Mouse (Mus musculus): Measurements from ENCODE around the gene Unc45a.
A peak's percentile ranks its signal among the peaks of the same experiment; 100 is the strongest.

The Unc45a gene

DNA sequence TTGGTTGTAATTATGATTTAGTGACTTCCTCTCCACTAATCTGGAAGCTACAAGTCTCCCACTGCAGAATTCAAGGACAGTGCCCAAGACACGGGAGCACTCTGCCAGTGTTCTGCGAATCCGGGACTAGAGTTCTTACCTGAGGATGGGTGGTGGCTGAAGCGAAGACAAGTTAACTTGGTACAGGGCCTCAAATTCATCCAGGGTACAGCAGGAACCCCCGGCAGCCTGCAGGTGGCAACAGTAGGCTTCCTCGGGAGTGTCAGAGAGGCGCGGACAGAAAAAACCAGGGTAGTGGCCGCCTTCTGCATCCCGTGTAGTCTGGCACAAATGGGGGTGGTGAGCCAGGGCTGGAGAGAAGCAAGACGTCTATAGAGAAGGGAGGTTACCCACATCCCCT is at the start of gene Unc45a:
Gene Unc45a (minus strand): TSS at position 213 of the 400 bp plus-strand sequence.
- peak; percentile 66 for DNase-seq

DNA sequence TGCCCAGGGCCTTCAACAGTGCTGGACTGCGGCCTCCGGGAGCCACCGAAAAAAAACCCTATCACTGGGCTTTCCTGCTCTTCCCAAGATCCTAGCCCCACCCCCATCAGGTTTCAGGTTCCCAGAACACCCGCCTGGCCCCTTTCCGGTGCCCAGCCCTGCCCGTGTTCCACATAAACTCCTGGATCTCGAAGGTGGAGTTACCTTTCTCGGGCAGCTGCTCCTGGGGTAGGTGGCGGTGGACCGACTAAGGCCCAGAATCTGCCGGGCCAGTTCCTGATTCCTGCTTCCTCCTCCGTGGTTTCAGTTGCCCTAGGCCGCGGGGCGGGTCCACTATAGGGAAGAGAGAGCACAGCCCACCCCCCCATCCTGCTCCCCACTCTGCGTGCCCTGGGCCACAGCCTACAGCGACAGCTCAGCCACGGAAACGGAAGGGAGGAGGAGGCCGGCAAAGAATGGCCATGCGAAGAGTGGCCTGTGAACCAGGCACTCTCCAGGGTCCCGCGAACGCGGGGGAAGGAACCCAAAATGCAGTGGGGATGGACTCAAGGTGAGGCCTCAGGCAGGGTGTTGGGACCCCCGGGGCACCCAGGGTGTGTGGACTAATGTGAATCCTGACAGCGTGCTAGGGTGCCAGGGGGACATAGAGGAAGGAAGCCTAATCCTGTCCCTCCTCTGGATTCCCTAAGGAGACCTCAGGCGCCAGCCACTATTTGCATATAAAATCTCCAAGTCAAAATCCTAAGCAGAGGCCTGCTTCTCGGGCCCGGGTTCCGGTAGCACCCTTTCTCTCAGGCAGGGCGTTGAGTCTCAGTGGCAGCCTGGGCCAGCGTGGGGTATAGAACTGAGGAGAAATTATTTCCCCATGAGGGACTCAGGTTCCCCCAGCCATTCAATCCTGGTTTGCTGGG is 47.1 kb upstream of the Unc45a start, which contains the start of gene Fes:
Gene Fes (minus strand): TSS at position 314 of the 911 bp plus-strand sequence.
- no peak for DNase-seq

DNA sequence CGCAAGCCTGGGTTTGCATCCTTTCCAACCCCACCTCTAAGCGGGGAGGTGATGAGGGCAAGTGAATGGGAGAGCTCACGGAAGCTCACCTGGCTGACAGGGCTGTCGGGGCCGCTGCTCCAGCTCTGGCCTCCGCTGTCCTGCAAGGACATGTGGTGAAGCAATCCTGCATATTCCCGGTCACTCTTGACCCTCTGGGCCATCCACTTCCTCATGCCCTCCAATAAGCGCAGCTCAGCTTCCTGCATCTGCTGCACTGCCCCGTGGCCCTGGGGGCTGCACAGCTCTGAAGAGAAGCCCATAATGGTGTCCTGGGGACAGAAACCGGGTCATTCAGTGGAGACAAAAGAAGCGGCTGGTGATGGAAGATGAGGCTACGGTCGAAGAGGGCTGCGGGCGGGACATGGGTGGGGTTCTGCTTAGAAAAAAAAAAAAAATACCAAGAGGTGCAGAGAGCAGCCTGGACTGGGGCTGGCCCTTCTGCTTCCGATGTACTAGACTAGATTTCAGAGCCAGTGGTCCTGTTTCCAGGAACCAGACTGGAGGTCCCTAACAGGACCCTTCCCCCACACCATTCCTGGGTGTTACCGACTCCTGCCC is 46.3 kb upstream of the Unc45a start:
- DNase-seq, result no peak

DNA sequence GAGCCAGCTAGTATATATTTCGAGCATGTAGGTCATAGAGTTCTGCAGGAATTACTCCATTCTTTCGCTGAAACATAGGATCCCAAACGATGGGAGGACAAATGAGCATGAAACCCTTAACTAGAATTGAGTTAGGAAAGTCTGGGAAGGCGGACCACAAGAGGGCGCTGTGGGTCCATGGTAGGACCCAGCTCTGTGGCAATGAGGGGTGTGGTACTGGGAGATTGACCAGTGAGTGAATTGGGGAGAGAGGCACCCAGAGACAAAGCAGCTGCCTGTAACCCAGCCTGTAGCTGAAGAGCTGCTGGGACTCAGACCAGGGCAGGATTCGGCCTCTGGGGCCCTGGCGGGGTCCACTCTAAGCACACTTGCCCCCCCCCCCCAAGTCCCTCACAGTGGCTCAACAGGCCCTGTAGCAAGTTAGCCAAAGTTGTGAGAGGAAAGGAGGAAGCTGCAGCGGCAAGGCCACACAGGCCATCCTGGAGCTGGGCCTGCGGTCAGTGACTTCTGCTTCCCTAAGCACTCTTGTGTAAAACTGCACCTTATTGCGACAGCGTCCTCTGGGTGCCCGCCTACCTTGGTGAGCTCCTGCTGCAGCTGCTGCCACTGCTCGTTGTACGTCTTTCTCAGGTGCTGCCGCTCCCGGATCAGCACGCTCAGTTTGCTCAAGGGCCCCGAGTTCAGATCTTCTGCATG is 45.6 kb upstream of the Unc45a start:
- peak; percentile 88 for DNase-seq

DNA sequence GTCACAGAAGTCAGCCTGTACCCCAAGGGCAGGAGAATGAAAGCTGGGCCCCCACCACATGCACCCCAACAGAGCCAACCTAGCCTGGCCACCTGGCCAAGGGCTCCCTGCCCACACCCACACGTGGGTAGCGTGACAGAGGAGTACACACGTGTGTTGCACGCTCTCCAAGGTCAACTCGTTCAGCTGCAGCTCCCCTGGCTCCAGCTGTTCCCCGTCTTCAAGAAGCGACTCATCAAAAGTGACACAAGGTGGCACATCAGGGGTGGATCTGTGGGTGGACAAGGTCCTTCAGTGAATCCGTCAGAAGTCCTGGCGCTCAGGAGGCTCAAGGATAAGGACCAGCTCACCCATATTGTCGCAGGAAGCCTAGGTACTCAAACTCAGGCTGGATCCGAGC is 42.1 kb upstream of the Unc45a start:
- no peak for DNase-seq

DNA sequence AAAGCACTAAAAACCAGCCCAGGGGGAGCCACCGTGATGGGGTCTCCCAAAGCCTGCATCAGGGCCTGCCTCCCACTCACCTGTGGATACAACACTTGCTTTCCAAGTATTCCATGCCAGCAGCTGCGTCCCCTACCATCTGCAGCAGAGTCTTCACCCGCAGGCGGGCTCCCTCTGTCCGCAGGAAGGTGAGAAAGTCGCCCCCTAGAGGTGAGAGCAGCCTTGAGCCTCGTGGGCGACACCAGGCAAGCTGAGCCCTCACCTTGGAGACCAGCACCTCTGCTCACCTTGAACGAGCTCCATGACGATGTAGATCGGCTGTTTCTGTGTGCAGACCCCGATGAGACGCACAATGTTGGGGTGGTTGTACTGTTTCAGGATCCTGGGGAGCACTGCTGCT is 38.7 kb upstream of the Unc45a start:
- DNase-seq, result no peak

DNA sequence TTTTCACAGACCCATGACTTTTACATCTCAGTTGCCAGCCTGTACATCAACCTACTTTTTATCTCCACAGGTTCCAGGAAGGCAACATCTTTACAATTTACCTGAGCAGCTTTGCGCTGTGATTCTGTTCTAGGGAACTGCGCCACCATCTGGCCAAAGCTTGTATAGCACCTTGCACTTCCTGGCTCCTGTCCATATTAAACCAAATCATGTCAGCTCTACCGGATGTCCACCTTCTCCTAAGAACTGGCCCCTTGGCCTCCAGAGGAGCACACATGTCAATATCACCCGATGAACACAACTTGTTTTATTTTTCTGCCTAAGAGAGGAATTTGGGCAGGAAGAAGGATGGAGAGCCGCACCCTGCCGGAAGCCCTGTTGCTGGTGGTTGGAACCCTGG is 36.7 kb upstream of the Unc45a start:
- peak; percentile 87 for DNase-seq

DNA sequence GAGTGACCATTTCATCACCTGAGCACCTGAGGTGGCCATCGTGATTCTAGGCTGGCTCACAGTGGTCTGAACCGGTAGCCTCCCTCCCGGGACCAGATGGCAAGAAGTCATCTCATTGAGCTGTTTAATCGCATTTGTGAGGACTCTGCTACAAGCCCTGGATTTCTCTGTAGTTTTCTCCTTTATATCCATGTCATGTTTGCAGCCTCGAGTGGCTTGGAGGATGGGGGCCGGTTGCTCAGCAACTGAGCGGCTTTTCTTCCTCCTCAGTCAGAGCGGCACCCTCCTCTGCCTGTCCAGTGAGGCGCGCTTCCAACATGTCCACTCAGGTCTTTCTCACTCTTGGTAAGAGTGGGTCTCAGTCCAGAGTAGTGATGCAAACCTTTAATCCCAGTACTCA is 35.4 kb upstream of the Unc45a start:
- DNase-seq, result no peak

DNA sequence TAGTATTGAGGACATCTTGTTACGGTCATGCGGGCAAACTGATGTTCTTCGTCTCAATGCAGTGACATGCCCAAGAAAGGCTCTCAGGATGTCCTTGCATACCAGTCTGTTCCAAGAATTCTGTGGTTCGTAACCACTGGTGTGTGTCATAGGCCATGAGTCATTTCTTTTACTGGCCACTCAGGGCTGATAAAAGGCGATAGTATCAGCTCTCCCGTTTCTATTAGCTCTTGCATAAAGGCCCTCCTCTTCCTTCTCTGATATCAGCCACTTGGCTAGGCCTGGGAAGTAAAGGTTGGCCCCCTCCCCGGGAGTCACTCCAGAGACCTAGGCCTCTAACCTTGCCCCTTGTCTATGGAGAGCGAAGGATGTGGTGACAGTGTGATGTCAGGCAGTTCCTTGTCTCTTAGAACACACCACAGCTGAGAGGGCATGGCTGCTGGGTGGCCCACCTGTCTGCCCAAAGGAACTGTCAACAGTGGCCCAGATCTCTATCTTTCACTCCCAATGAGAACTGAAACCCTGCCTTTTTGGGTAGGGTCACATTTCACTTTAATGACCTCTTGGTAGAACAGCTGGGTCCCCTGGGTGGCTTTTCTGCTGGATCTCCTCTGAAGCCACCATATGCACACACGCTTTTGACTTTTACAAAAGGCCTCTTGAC is 34.7 kb upstream of the Unc45a start:
- no peak for DNase-seq

DNA sequence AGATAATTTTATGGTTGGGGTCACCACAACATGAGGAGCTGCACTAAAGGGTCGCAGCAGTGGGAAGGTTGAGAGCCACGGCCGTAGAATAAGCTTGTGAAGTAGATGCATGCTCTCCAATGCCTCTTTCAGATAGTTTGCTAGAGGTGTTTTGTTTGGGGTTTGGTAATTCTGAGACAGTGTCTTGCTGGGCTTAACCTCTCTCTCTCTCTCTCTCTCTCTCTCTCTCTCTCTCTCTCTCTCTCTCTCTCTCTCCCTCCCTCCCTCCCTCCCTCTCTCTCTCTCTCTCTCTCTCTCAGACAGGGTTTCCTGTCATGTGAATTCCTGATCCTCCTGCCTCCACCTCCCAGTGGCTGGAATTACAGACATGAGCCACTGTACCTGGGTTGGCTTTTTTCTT is 33.9 kb upstream of the Unc45a start:
- DNase-seq, result no peak

DNA sequence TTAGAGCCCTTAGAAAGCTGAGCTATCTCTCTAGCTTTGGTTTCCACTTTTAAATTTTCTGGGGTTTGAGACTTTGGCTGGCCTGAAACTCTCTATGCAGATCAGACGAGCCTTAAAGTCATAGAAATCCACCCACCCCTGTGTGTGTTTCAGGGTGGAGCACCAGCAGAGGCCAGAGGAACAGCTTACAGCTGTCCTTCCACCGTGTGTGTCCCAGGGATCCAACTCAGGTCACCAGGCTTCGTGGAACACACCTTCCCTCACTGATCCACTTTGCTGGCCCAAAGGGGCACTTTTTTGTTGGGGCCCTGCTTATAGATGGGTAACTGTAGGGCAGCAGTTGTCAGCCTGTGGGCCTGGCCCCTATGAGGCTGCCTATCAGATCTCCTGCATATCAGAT is 33.5 kb upstream of the Unc45a start:
- no peak for DNase-seq

DNA sequence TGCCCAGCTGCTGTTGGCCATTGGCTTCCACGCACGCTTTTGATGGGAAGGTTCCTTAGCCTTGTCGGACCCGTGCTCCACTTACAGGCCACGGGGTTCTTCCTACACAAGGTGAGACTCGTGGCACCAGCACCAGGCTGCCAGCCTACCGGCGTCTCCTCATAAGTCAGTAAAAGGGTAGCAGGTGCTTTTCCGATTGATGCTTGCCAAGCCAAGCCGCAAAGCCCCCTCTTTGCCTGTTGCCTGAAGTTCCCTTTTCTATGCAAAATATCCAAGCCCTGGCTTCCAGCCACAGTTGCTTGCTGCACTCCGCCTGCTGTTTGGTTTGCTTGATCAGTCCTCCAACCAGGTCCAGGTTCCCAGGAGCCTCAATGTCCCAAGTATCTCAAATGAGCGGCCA is 33.0 kb upstream of the Unc45a start:
- no peak for DNase-seq

DNA sequence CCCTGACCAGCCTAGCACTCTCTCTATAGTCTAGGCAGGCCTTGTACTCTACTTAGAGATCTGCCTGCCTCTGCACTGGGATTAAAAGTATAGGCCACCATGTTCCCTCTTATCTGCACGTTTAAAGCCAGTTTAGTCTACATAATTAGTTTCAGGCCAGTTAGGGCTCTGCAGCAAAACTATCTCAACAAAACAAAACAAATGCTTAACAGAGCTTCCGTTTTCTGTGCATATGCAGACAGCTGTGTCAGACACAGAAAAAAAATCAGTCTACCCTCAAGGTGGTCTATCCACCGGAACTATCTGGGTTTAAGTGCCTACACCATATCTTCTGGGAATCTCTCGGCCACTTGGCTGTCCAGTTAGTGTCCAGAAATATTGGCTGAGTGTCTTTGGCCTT is 32.5 kb upstream of the Unc45a start:
- no peak for DNase-seq

DNA sequence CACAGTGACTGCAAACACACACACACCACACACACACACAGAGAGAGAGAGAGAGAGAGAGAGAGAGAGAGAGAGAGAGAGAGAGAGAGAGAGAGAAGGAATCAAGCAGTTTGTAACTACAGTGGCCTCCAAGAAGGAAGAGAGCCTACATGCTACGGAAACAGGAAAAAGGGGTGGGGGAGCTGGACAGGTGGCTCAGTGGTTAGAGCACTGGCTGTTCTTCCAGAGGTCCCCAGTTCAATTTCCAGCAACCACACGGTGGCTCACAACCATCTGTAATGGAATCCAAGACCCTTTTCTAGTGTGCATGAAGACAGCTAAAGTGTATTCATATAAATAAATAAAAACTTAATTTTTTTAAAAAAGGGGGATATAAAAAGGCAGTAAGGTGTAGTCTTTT is 31.9 kb upstream of the Unc45a start:
- DNase-seq, result no peak

DNA sequence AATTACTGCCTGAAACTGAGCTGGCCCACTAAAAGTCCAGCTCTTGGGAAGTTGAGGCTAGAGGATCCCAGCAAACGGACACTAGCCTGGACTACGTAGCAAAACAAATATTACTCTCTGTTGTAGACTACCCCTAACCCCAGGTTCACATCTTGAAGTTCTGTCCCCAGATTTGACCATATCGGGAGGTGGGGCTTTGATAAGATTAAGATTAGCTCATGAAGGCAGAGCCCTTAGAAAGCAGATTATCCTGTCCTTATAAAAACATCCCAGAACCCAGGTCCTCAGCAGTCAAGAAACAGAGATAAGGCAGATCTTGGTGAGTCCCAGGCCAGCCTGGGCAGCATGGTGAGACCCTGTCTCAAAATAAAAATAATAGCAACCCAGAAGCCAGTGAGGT is 31.4 kb upstream of the Unc45a start:
- no peak for DNase-seq

DNA sequence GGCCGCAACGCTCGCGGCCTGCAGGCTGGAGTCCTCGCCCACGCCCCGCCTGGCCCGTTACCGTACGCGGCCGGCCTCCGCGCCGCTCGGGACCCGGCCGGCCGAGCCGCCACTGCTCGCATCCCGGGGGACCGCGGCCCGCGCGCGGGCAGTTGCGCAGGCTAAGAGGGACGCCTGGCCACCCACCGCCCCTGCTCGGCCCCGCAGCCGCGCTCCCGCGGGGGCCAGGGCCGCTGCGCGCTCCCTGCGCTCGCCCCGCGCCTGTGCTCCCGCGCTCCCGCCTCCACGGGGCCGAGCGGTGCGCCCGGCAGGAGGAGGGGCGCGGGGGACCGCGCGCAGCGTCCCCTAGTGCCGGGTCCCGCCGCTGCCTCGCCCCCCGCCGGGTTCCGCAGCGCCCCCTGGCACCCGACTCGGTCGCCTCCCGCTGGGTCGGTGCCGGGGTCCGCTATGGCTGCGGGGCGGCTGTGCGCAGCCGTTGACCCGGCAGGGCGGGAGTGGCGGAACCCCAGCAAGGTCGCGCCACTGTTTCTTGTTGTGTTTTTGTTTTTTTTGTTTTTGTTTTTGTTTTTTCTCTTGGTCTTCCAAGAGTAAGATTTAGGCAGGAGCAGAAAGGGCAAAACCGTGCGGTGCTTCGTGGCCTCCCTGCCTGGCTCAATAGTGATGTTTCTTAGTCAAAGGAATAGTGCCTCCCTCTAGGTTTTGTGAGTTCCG is 30.4 kb upstream of the Unc45a start, which contains the start of gene Man2a2:
Gene Man2a2 (minus strand): TSS at position 335 of the 711 bp plus-strand sequence.
- peak; percentile 74 for DNase-seq

DNA sequence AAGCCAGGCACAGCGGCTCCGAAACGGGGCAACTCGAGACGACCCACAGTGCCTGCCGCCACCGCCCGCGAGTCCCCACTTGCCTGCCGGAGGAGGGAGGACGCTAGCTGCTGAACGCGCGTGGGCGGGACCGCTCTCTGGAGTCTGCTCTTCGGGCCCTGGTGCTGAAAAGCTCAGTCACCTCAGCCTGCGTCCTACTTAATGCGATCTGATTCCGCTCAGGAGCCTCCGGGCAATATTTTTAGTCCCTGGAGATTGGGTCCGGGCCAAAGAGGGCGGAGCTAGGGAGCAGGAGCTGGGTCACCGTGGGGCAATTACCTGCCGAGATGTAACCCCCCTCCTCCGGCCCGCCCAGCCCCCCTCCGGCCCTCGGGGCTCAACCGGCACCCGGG is 29.8 kb upstream of the Unc45a start:
- DNase-seq, result peak; percentile 92

DNA sequence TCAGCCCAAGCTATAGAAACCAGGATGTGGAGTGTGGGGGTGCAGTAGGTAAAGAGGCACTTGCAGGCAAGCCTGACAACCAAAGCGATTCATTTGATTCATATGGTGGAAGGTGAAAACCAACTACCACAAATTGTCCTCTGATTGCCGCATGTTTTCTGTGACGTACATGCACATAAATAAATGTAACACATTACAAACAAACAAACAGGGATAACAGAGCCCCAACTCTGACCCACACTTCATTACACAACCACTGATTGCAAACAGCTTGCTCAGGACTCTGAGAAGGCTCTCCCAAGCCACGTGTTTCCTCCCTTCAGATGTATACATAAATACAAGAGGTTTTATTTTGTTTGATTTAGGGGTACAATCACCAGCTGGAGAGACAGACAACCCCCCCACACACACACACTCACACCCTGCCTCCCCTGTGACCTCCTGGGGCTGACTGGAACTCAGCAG is 29.2 kb upstream of the Unc45a start:
- no peak for DNase-seq

DNA sequence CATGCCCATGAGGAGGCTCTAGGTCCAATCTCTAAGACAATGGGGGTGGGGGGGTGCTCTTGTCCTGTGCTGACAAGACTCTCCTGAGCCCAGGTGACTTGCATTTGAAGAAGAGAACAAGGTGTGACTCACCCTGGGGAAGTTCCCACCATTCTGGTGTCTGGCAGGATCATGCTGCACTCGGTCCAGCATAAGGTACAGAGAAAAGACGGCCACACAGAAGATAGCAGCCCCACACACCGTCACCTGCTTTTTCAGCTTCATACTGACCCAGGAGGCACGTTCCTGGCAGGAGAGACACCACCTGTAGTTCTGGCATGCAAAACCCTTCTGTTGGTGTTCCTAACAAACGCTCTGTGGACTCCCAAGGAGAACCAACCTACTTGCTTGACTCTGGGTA is 28.7 kb upstream of the Unc45a start:
- DNase-seq, result peak; percentile 51

DNA sequence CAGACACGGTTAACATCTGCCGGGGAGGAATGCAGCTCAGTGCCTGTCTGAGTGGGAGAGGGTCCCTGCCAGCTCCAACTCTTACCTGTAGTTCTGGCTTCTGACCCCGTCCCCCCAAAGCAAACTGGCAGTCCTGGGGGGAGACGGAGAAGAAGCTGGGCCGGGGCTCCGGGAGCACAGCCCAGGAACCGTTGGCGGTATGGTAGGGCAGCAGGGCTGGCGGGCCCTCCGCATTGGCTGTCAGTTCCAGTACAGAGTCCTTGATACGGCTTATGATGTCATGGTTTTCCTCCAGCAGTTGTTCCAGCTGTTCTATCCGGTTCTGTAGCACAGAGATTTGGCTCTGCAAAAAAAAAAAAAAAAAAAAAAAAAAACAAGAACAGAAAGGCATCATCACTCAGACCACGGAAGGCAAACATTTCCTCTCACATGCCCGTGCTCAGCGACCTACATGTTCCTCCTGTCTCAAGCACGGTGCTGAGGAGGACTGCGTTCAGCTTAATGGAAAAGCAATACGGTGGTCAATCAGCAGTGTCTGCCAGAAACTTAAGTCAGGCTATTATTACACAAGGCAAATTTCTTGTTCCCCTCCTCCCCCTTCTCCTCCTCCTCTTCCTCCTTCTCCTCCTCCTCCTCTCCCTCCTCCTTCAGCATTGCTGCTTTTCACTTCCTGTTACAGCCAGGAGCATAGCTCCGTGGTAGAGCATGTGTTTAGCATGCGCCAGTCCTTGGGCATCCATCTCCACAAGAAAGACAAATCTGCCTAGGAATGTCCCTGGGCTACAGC is 28.0 kb upstream of the Unc45a start:
- no peak for DNase-seq

DNA sequence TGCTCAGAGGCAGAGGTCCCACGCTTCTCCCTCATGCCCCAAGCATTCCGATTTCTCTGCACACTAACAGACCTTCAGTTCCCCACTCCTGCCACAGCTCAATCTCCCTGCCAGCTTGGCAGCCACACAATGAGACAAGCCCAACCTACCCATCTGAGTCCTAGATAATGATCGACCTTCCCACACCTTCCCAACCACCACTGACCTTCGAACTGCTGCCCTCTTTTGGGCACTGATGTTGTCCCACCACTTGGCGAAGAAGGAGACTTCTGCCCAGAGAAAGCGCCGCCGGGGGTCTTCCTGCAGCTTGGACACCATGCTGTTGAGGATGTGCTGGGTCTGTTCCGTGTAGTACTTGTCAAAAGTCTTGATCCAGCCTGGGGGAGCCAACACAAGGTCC is 27.2 kb upstream of the Unc45a start:
- DNase-seq, result no peak

DNA sequence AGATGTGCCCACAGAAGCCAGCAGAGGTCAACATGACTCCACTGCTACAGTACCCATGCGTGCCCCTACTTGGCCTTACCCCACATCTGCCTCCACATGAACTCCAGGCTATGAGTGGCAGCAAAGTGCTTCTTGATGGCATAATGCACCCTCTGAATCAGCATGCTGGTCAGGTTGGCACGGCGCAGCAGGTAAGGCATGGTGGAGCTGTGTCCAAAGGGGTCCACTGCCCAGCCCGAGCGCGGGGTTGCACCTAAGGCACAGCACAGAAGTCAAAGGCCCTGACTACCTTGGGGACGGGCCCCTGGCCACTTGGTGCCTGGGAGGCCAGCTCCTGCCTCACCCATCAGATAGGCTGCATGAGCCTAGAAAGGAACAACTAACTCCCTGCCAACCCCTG is 26.4 kb upstream of the Unc45a start:
- no peak for DNase-seq
